Mouse (Mus musculus): ENCODE results near the gene Ankrd6. TPM values are rescaled to one million over a fixed set of nuclear protein-coding genes. Genes with fewer than 3 reads are reported as not detected.
A peak's percentile ranks its signal among the peaks of the same experiment; 100 is the strongest.

The Ankrd6 gene
- total and polyA plus RNA-seq, 3 experiments: 1.3 to 2.1 (median 1.6) TPM

DNA sequence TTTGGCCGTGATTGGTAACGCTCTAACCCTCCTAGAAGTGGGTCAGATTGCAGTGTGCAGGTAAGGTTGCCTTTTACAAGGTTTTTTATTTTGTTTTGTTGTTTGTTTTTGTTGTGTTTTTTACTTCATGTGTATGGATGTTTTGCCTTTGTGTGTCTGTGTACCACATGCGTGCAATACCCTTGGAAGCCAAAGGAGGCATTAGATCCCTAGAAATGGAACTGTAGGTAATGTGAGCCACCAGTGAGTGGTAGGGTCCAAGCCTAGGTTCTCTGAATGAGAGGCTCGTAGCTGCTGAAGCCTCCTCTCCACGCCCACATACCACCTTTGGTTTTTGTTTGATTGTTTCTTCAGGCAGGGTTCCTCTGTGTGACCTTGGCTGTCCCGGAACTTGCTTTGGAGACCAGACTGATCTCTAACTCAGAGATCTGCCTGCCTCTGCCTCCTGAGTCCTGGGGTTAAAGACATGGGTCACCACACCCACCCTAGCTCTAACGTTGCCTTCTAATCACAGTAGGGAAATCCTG, 180.3 kb downstream of the Ankrd6 start:
- no peak overlapping the region for H3K4me2 ChIP-seq (ENCODE audit: insufficient read depth, low read depth, poor library complexity, severe bottlenecking)
- TF ChIP-seq CHD2 (IDR thresholded peaks at IDR 0.05; ENCODE audit: low read length): no peak
- 0 out of 2 replicates have a peak, but pooled peaks have one; percentile 23 for TF ChIP-seq SMC3 (IDR thresholded peaks at IDR 0.05; ENCODE audit: low read depth, low read length)
- TF ChIP-seq CTCF (conservative IDR thresholded peaks at IDR 0.05 in 1 of 2, IDR thresholded peaks at IDR 0.05 in 1 of 2; ENCODE audit: low read depth in 2 of 2, low read length in 2 of 2): peak in 1 of 2 experiments; percentile 41; a peak in 3 of 4 replicates
- TF ChIP-seq MAFK (IDR thresholded peaks at IDR 0.05; ENCODE audit: insufficient replicate concordance, low read length): no peak
- no peak for TF ChIP-seq ZNF384 (IDR thresholded peaks at IDR 0.05; ENCODE audit: low read depth, low read length)
- no peak for TF ChIP-seq POLR2AphosphoS2 (IDR thresholded peaks at IDR 0.05; ENCODE audit: low read depth, low read length)
- peak; percentile 42 for TF ChIP-seq RAD21 (IDR thresholded peaks at IDR 0.05; ENCODE audit: low read depth, low read length)
- H3K27ac ChIP-seq (ENCODE audit: insufficient read depth, low read depth): no peak overlapping the region
- peaks cover 54 to 88% of the 10 kb centered on the region in 2 experiments for H3K36me3 ChIP-seq (replicated peaks in 1 of 2; ENCODE audit: control insufficient read depth in 1 of 2, insufficient read depth in 1 of 2, low read length in 1 of 2)
- H3K4me3 ChIP-seq (replicated peaks in 1 of 3; ENCODE audit: low read depth in 2 of 3, low read length in 2 of 3, poor library complexity in 1 of 3): no peak overlapping the region
- no peaks in the 10 kb centered on the region for H3K4me1 ChIP-seq (ENCODE audit: control insufficient read depth in 1 of 2, insufficient read depth in 2 of 2)
- no peaks in the 10 kb centered on the region for H3K9me3 ChIP-seq (replicated peaks; ENCODE audit: low read length)
- no peaks in the 10 kb centered on the region for H3K27me3 ChIP-seq (replicated peaks)
- dilution Hi-C loops (cut with MboI; ENCODE audit: extremely low pct_ligation_motif_present, extremely low pct_unique_long_range_greater_than_20kb, low sequenced_read_pairs): no loop called here
- peak; percentile 18 for DNase-seq (ENCODE audit: extremely low read depth)
- no peaks in the 10 kb centered on the region; the same call in 1 of the 2 replicates for H3K79me2 ChIP-seq (replicated peaks; ENCODE audit: control insufficient read depth, extremely low read depth, insufficient read depth, poor library complexity, severe bottlenecking)
- H3K9ac ChIP-seq (ENCODE audit: insufficient read depth, low read depth): no peak overlapping the region
- in situ Hi-C loops (cut with MboI; ENCODE audit: low pct_ligation_motif_present, low pct_unique_long_range_greater_than_20kb, low sequenced_read_pairs): loop anchor here (25.0 kb wide), 1 partner anchor 192 kb away; the partner anchor contains the start of gene Ankrd6

DNA sequence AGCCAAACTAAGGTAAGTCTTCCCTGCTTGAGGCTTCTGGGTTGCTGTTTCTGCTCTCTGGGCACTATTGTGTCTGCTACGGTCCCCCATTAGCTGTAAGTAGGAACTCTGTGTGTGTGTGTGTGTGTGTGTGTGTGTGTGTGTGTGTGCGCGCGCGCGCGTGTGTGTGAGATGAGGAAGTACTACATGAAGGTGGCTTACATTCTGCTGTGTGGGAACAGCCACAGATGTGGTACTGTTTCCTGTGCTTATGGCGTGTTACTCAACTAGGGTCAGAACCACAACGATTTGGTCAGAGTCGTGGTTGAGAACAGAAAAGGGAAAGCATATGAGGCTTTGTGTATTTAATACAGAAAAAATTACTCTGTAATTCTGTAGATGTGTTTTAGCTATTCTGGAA, 182.6 kb downstream of the Ankrd6 start:
- no peak overlapping the region for H3K27ac ChIP-seq (ENCODE audit: insufficient read depth, low read depth)
- no peaks in the 10 kb centered on the region for H3K9me3 ChIP-seq (replicated peaks; ENCODE audit: low read length)
- TF ChIP-seq RCOR1 (conservative IDR thresholded peaks at IDR 0.05; ENCODE audit: low read depth, low read length) (no peak), EP300 (IDR thresholded peaks at IDR 0.05; ENCODE audit: low read length) (no peak), PAX5 (IDR thresholded peaks at IDR 0.05; ENCODE audit: low read length) (no peak), ZC3H11A (IDR thresholded peaks at IDR 0.05; ENCODE audit: low read depth, low read length) (no peak), TCF12 (IDR thresholded peaks at IDR 0.05; ENCODE audit: low read depth, low read length) (no peak), MAZ (IDR thresholded peaks at IDR 0.05; ENCODE audit: low read depth, low read length) (no peak), MAFK (IDR thresholded peaks at IDR 0.05; ENCODE audit: insufficient replicate concordance, low read length) (no peak), SMC3 (IDR thresholded peaks at IDR 0.05; ENCODE audit: low read depth, low read length) (no peak), ELF1 (IDR thresholded peaks at IDR 0.05; ENCODE audit: low read depth, low read length) (no peak), JUND (conservative IDR thresholded peaks at IDR 0.05; ENCODE audit: low read depth, low read length) (no peak), USF1 (IDR thresholded peaks at IDR 0.05; ENCODE audit: low read depth, low read length) (no peak)
- H3K79me2 ChIP-seq (replicated peaks; ENCODE audit: control insufficient read depth, extremely low read depth, insufficient read depth, poor library complexity, severe bottlenecking): no peaks in the 10 kb centered on the region; the same call in 1 of the 2 replicates
- H3K4me2 ChIP-seq (ENCODE audit: insufficient read depth, low read depth, poor library complexity, severe bottlenecking): no peak overlapping the region
- in situ Hi-C loops (cut with MboI; ENCODE audit: low pct_ligation_motif_present, low pct_unique_long_range_greater_than_20kb, low sequenced_read_pairs) (loop anchor here (25.0 kb wide), 1 partner anchor 194 kb away; the partner anchor contains the start of gene Ankrd6), dilution Hi-C loops (cut with MboI; ENCODE audit: extremely low pct_ligation_motif_present, extremely low pct_unique_long_range_greater_than_20kb, low sequenced_read_pairs) (no loop called here)
- peaks cover 55 to 85% of the 10 kb centered on the region in 2 experiments for H3K36me3 ChIP-seq (replicated peaks in 1 of 2; ENCODE audit: control insufficient read depth in 1 of 2, insufficient read depth in 1 of 2, low read length in 1 of 2)
- DNase-seq (ENCODE audit: extremely low read depth): peak; percentile 23
- no peaks in the 10 kb centered on the region for H3K27me3 ChIP-seq (replicated peaks)
- no peak overlapping the region for H3K9ac ChIP-seq (ENCODE audit: insufficient read depth, low read depth)
- no peak overlapping the region for H3K4me3 ChIP-seq (replicated peaks in 1 of 3; ENCODE audit: low read depth in 2 of 3, low read length in 2 of 3, poor library complexity in 1 of 3)
- H3K4me1 ChIP-seq (ENCODE audit: control insufficient read depth in 1 of 2, insufficient read depth in 2 of 2): no peaks in the 10 kb centered on the region
